Comparison of ENCODE assay signal across 9 mouse cellular contexts in the genomic region with DNA sequence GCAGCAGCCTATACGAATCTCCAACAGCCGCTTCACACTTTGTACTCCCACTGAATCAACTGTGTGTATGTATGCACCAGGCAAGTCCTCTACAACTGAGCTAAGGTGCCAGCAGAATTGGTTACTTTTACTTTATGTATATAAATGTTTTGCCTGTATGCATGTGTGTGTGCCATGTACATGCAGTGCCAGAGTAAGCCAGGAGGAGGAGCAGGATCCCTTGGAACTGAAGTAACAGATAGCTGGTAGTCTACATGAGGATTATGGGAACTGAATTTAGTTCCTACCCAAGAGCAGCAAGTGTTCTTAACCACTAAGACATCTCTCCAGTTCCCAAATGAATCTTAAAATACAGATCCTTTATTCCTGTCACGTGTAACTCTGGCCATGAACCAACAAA. TPM values are rescaled to one million over a fixed set of nuclear protein-coding genes. Genes with fewer than 3 reads are reported as not detected.
DNase-seq lines count a peak whose midpoint lies in the region; ATAC-seq and TF ChIP-seq lines count a peak whose summit lies in the region.
"Had no signal": no experiment of that assay in that cellular context is flagged by ENCODE, and none has a peak within 500 bp of the region (broad histone marks: within the 10 kb centered on the region; RNA-seq: fewer than 3 reads in every experiment).

No protein-coding gene starts in this region.

- WGBS in forebrain, embryonic 14.5 days, result 95% methylated on average over 3 of the region's 3 CpGs
- WGBS in forebrain, embryonic 13.5 days, result 93% methylated on average over 3 of the region's 3 CpGs
- 89% methylated on average over 3 of the region's 3 CpGs for WGBS in heart, embryonic 11.5 days (ENCODE audit: insufficient replicate concordance)
- 90% methylated on average over 3 of the region's 3 CpGs for WGBS in lung, postnatal 0 days
- WGBS in forebrain, embryonic 16.5 days, result 96% methylated on average over 3 of the region's 3 CpGs

- peak; percentile 78 for TF ChIP-seq CTCF in lung, postnatal 0 days (IDR thresholded peaks at IDR 0.05)

- no peak overlapping the region for H3K4me2 ChIP-seq in forebrain, embryonic 14.5 days (ENCODE audit: low read length)
- no peak overlapping the region for H3K4me2 ChIP-seq in forebrain, embryonic 13.5 days
- H3K4me2 ChIP-seq in heart, embryonic 11.5 days, result no peak overlapping the region
- no peak overlapping the region for H3K4me2 ChIP-seq in lung, postnatal 0 days (replicated peaks; ENCODE audit: low read depth, low read length)
- H3K4me2 ChIP-seq in forebrain, embryonic 16.5 days (ENCODE audit: low read length), result no peak overlapping the region
- H3K4me2 ChIP-seq: neural tube, embryonic 13.5 days had no signal

- no peak for TF ChIP-seq EP300 in lung, postnatal 0 days (IDR thresholded peaks at IDR 0.05)

- DNase-seq in forebrain, embryonic 14.5 days (ENCODE audit: low spot score), result peak; percentile 7
- DNase-seq in testis, postnatal 10 days (ENCODE audit: low spot score), result peak; percentile 57
- DNase-seq in testis, postnatal 14 days (ENCODE audit: low spot score), result no peak
- DNase-seq in lung, postnatal 0 days (ENCODE audit: low spot score), result peak; percentile 71
- DNase-seq in urinary bladder, postnatal 36 days (ENCODE audit: low spot score in 2 of 2), result peak; percentile 39 to 52

- no peak overlapping the region for H3K27ac ChIP-seq in forebrain, embryonic 14.5 days (ENCODE audit: low read depth, low read length)
- H3K27ac ChIP-seq in forebrain, embryonic 13.5 days, result no peak overlapping the region
- H3K27ac ChIP-seq in heart, embryonic 11.5 days (ENCODE audit: low read depth, low read length), result peak overlapping the region; percentile 50
- no peak overlapping the region for H3K27ac ChIP-seq in lung, postnatal 0 days (ENCODE audit: low read length)
- H3K27ac ChIP-seq in forebrain, embryonic 16.5 days (ENCODE audit: low read length), result no peak overlapping the region
- H3K27ac ChIP-seq: neural tube, embryonic 13.5 days had no signal

- no peaks in the 10 kb centered on the region for H3K27me3 ChIP-seq in forebrain, embryonic 14.5 days (replicated peaks; ENCODE audit: control insufficient read depth, insufficient read depth, low read length)
- H3K27me3 ChIP-seq in forebrain, embryonic 13.5 days, result no peaks in the 10 kb centered on the region
- H3K27me3 ChIP-seq in heart, embryonic 11.5 days (ENCODE audit: control insufficient read depth, insufficient read depth, low read length), result no peaks in the 10 kb centered on the region
- no peaks in the 10 kb centered on the region for H3K27me3 ChIP-seq in lung, postnatal 0 days (replicated peaks; ENCODE audit: insufficient read depth, low read length)
- no peaks in the 10 kb centered on the region for H3K27me3 ChIP-seq in forebrain, embryonic 16.5 days (replicated peaks; ENCODE audit: control insufficient read depth, insufficient read depth, low read length)
- H3K27me3 ChIP-seq: neural tube, embryonic 13.5 days had no signal

- no peaks in the 10 kb centered on the region for H3K4me1 ChIP-seq in forebrain, embryonic 14.5 days (ENCODE audit: control insufficient read depth, insufficient read depth, low read length)
- peaks cover under 1% of the 10 kb centered on the region; the same call in 1 of the 2 replicates for H3K4me1 ChIP-seq in forebrain, embryonic 13.5 days
- peaks cover 17% of the 10 kb centered on the region for H3K4me1 ChIP-seq in heart, embryonic 11.5 days (ENCODE audit: control insufficient read depth, insufficient read depth, low read length)
- no peaks in the 10 kb centered on the region for H3K4me1 ChIP-seq in lung, postnatal 0 days (ENCODE audit: insufficient read depth, low read depth, low read length)
- H3K4me1 ChIP-seq in forebrain, embryonic 16.5 days (replicated peaks; ENCODE audit: control insufficient read depth, insufficient read depth, low read length), result no peaks in the 10 kb centered on the region; the same call in 1 of the 2 replicates
- H3K4me1 ChIP-seq: neural tube, embryonic 13.5 days had no signal

- no peak overlapping the region for H3K9ac ChIP-seq in forebrain, embryonic 14.5 days (ENCODE audit: low read length)
- no peak overlapping the region for H3K9ac ChIP-seq in forebrain, embryonic 13.5 days
- no peak overlapping the region for H3K9ac ChIP-seq in heart, embryonic 11.5 days (ENCODE audit: low read depth, low read length)
- H3K9ac ChIP-seq in lung, postnatal 0 days (replicated peaks; ENCODE audit: low read depth), result no peak overlapping the region
- H3K9ac ChIP-seq in forebrain, embryonic 16.5 days (replicated peaks; ENCODE audit: low read depth, low read length), result no peak overlapping the region
- H3K9ac ChIP-seq: neural tube, embryonic 13.5 days had no signal

- no peak for ATAC-seq in forebrain, embryonic 14.5 days
- no peak for ATAC-seq in forebrain, embryonic 13.5 days
- ATAC-seq in heart, embryonic 11.5 days (replicated peaks; ENCODE audit: insufficient number of reproducible peaks, low FRiP score, low TSS enrichment), result no peak
- peak; percentile 58; the same call in 1 of the 2 replicates for ATAC-seq in lung, postnatal 0 days
- no peak for ATAC-seq in forebrain, embryonic 16.5 days

- no peaks in the 10 kb centered on the region for H3K36me3 ChIP-seq in forebrain, embryonic 14.5 days (ENCODE audit: control insufficient read depth, insufficient read depth, low read length)
- H3K36me3 ChIP-seq in forebrain, embryonic 13.5 days (ENCODE audit: poor library complexity, severe bottlenecking), result peaks cover 10% of the 10 kb centered on the region; the same call in 1 of the 2 replicates
- peaks cover 3% of the 10 kb centered on the region; the same call in 1 of the 2 replicates for H3K36me3 ChIP-seq in heart, embryonic 11.5 days (ENCODE audit: control insufficient read depth, insufficient read depth, low read length)
- no peaks in the 10 kb centered on the region for H3K36me3 ChIP-seq in lung, postnatal 0 days (ENCODE audit: insufficient read depth, low read length)
- H3K36me3 ChIP-seq in forebrain, embryonic 16.5 days (ENCODE audit: control insufficient read depth, insufficient read depth), result no peaks in the 10 kb centered on the region

- no peak overlapping the region for H3K4me3 ChIP-seq in forebrain, embryonic 14.5 days (ENCODE audit: low read depth, low read length)
- H3K4me3 ChIP-seq in forebrain, embryonic 13.5 days, result no peak overlapping the region
- no peak overlapping the region for H3K4me3 ChIP-seq in heart, embryonic 11.5 days (ENCODE audit: low read depth, low read length)
- no peak overlapping the region for H3K4me3 ChIP-seq in lung, postnatal 0 days (ENCODE audit: low read depth, low read length)
- no peak overlapping the region for H3K4me3 ChIP-seq in forebrain, embryonic 16.5 days (replicated peaks; ENCODE audit: low read length)
- H3K4me3 ChIP-seq: neural tube, embryonic 13.5 days had no signal

- H3K9me3 ChIP-seq in forebrain, embryonic 14.5 days (replicated peaks; ENCODE audit: control insufficient read depth, low read length), result no peaks in the 10 kb centered on the region
- no peaks in the 10 kb centered on the region for H3K9me3 ChIP-seq in forebrain, embryonic 13.5 days (replicated peaks)
- H3K9me3 ChIP-seq in heart, embryonic 11.5 days (replicated peaks; ENCODE audit: control insufficient read depth, low read length), result peaks cover 3% of the 10 kb centered on the region; the same call in 1 of the 2 replicates
- H3K9me3 ChIP-seq in lung, postnatal 0 days (ENCODE audit: low read length), result no peaks in the 10 kb centered on the region
- H3K9me3 ChIP-seq in forebrain, embryonic 16.5 days (ENCODE audit: control insufficient read depth, low read length), result no peaks in the 10 kb centered on the region

RNA-seq across cellular contexts. Expression of a gene that starts 48.0 kb away (rescaled TPM):
- 13.2 and 14.1 TPM in 2 replicates for polyA plus RNA-seq in forebrain, embryonic 14.5 days (2014; fragmentation: Nextera tagmentation; extraction: Ambion mirVana)
- 15.6 and 16.7 TPM in 2 replicates for polyA plus RNA-seq in forebrain, embryonic 13.5 days (2015; fragmentation: Nextera tagmentation; extraction: Ambion mirVana)
- polyA plus RNA-seq in heart, embryonic 11.5 days (2014; fragmentation: Nextera tagmentation; extraction: Ambion mirVana), result 86.2 and 105 TPM in 2 replicates
- 113 and 116 TPM in 2 replicates for polyA plus RNA-seq in lung, postnatal 0 days (2015; fragmentation: Nextera tagmentation; extraction: Ambion mirVana)
- polyA plus RNA-seq in forebrain, embryonic 16.5 days (2015; fragmentation: Nextera tagmentation; extraction: Ambion mirVana), result 12.9 and 15.0 TPM in 2 replicates

RNA-seq across cellular contexts. Expression of a gene that starts 51.6 kb away (rescaled TPM):
- 13.4 and 17.3 TPM in 2 replicates for polyA plus RNA-seq in forebrain, embryonic 14.5 days (2014; fragmentation: Nextera tagmentation; extraction: Ambion mirVana)
- polyA plus RNA-seq in forebrain, embryonic 13.5 days (2015; fragmentation: Nextera tagmentation; extraction: Ambion mirVana), result 25.2 and 26.4 TPM in 2 replicates
- 12.6 and 14.8 TPM in 2 replicates for polyA plus RNA-seq in heart, embryonic 11.5 days (2014; fragmentation: Nextera tagmentation; extraction: Ambion mirVana)
- polyA plus RNA-seq in lung, postnatal 0 days (2015; fragmentation: Nextera tagmentation; extraction: Ambion mirVana), result 6.8 and 9.3 TPM in 2 replicates
- polyA plus RNA-seq in forebrain, embryonic 16.5 days (2015; fragmentation: Nextera tagmentation; extraction: Ambion mirVana), result 26.3 and 27.1 TPM in 2 replicates

RNA-seq across cellular contexts. Expression of a gene that starts 58.2 kb away (rescaled TPM):
- polyA plus RNA-seq in forebrain, embryonic 14.5 days (2014; fragmentation: Nextera tagmentation; extraction: Ambion mirVana), result not detected in 2 replicates
- polyA plus RNA-seq in forebrain, embryonic 13.5 days (2015; fragmentation: Nextera tagmentation; extraction: Ambion mirVana), result not detected in 2 replicates
- not detected in 2 replicates for polyA plus RNA-seq in heart, embryonic 11.5 days (2014; fragmentation: Nextera tagmentation; extraction: Ambion mirVana)
- polyA plus RNA-seq in lung, postnatal 0 days (2015; fragmentation: Nextera tagmentation; extraction: Ambion mirVana), result 59.6 and 60.0 TPM in 2 replicates
- 0.48 TPM in 1 of 2 replicates, not detected in the other for polyA plus RNA-seq in forebrain, embryonic 16.5 days (2015; fragmentation: Nextera tagmentation; extraction: Ambion mirVana)
- polyA plus RNA-seq: neural tube, embryonic 13.5 days had no signal

Comparison
In these comparisons a context has a peak if more than half of its experiments do, and no peak if none do; other contexts are left out.
1. RNA of a gene that starts 58.2 kb away (polyA plus RNA-seq): 59.6 to 60.0 TPM in lung, postnatal 0 days; 0.48 TPM in forebrain, embryonic 16.5 days, not detected in forebrain, embryonic 13.5 days, not detected in forebrain, embryonic 14.5 days and not detected in heart, embryonic 11.5 days; every median in the first group is over 10 times any median in the second.